Mouse (Mus musculus) G1E (cell line): ENCODE data around the gene Gm9837. TPM values are rescaled to one million over a fixed set of nuclear protein-coding genes. Genes with fewer than 3 reads are reported as not detected.
A peak's percentile ranks its signal among the peaks of the same experiment; 100 is the strongest.

Source experiments
- ATAC-seq: 2 replicates; pipeline ENCODE4 v1.8.0; 2016; ENCODE audit warnings: mild to moderate bottlenecking; ENCODE audit not compliant: insufficient number of reproducible peaks, poor library complexity, low FRiP score, severe bottlenecking; ENCODE audit errors: extremely low read depth
- DNase-seq: peaks from one replicate; pipeline ENCODE4 v3.0.0; 2012; ENCODE audit warnings: low spot score
- H3K27me3 ChIP-seq: 2 replicates; pipeline ENCODE4 v1.6.1; 2012; ENCODE audit warnings: mild to moderate bottlenecking, low read length, inconsistent platforms; ENCODE audit not compliant: insufficient read depth
- H3K36me3 ChIP-seq: replicated peaks from 2 replicates; pipeline ENCODE3; 2012; ENCODE audit warnings: mild to moderate bottlenecking, inconsistent platforms
- H3K4me1 ChIP-seq: 2 replicates; pipeline ENCODE4 v1.6.1; 2012; ENCODE audit warnings: low read depth, low read length, inconsistent platforms, mixed read lengths; ENCODE audit not compliant: insufficient read depth
- H3K4me3 ChIP-seq: 2 replicates; pipeline ENCODE4 v1.5.1; 2012; ENCODE audit warnings: low read depth, mild to moderate bottlenecking, inconsistent platforms, low read length, moderate library complexity, mixed read lengths
- H3K9me3 ChIP-seq: replicated peaks from 2 replicates; pipeline ENCODE4 v1.6.1; 2012; ENCODE audit warnings: inconsistent platforms
- CTCF ChIP-seq: IDR thresholded peaks from 2 replicates; pipeline ENCODE4 v1.5.1; 2012; ENCODE audit warnings: low read depth, low read length, inconsistent platforms, mixed read lengths
- GATA1 ChIP-seq: IDR thresholded peaks from 2 replicates; pipeline ENCODE4 v1.6.1; 2012; ENCODE audit warnings: borderline replicate concordance, low read length, inconsistent platforms, mixed read lengths
- GATA2 ChIP-seq: IDR thresholded peaks from 2 replicates; pipeline ENCODE4 v1.6.1; 2012; ENCODE audit warnings: low read depth, low read length, inconsistent platforms, borderline replicate concordance
- POLR2AphosphoS5 ChIP-seq: IDR thresholded peaks from 2 replicates; pipeline ENCODE4 v1.6.1; 2012; ENCODE audit warnings: low read depth, low read length, inconsistent platforms; ENCODE audit not compliant: insufficient replicate concordance
- TAL1 ChIP-seq: conservative IDR thresholded peaks from 2 replicates; pipeline ENCODE4 v1.6.1; 2012; ENCODE audit warnings: low read depth, low read length, inconsistent platforms, mixed read lengths
- polyA plus RNA-seq: library from polyadenylated mRNA; stranded (reverse); fragments of >175 nt; gene quantifications from 2 replicates; pipeline ENCODE4 v1.2.3, GENCODE M21; 2012
- total RNA-seq, 2 experiments: library from RNA; stranded (forward) in 1 of 2; stranded (reverse) in 1 of 2; fragments of 200-1000 nt in 1 of 2; fragments of >200 nt in 1 of 2; fragmentation: Nextera tagmentation in 1 of 2; gene quantifications; 2 replicates each; pipeline ENCODE4 v1.2.3; 2014 to 2017

Gene Gm9837
- total and polyA plus RNA-seq, 3 experiments, result 0.16 TPM; not detected in 2

DNA sequence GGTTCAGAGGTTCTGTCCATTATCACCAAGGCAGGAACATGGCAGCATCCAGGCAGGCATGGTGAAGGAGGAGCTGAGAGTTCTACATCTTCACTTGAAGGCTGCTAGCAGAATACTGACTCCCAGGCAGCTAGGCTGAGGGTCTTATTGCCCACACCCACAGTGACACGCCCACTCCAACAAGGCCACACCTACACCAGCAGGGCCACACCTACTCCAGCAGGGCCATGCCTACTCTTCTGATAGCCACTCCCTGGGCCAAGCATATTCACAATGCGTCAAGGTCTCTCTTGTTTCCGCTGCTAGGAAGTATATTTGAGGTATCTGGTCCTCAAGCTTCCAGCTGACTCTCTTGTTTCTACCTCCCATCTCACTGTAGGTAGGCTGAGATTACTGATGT lies 11.3 kb downstream of the Gm9837 start:
- peaks cover 8% of the 10 kb centered on the region for H3K9me3 ChIP-seq
- TF ChIP-seq TAL1 (no peak), GATA1 (no peak), POLR2AphosphoS5 (no peak), CTCF (no peak), GATA2 (no peak)
- peaks cover 63% of the 10 kb centered on the region for H3K27me3 ChIP-seq
- H3K4me1 ChIP-seq, result peaks cover 27% of the 10 kb centered on the region
- no peak for DNase-seq
- no peaks in the 10 kb centered on the region for H3K36me3 ChIP-seq
- H3K4me3 ChIP-seq, result no peak overlapping the region
- ATAC-seq, result no peak

DNA sequence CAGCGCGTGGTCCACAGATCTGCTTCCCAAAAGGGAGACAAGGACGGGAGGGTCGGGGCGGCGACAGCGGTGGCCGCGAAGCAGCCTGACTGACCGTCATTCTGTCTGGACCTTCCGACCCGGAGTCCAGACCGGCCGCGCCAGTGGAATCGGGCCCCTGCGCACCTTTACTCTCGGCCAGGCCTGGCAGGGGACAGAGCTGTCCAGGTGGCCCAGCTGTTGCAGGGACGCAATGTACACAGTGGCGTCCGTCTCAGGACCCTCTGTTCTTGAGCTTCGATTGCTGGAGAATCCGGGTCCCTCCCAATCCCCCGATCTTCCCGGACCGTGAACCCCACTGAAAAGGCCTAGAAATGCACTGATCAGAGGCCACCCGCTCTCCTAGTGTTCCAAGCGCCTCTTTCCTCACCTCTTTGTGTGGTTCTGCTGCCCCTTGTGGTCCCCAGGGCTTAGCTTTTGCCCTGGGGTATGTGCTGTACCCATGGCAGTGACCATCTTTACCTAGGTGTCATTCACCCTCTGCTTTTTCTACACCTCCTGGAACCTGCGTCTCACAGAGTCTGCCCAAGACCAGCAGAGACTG lies 12.8 kb downstream of the Gm9837 start:
- DNase-seq, result no peak
- no peaks in the 10 kb centered on the region; the same call in 1 of the 2 replicates for H3K9me3 ChIP-seq
- no peak for TF ChIP-seq GATA2
- TF ChIP-seq TAL1, result no peak
- TF ChIP-seq GATA1, result no peak
- TF ChIP-seq POLR2AphosphoS5, result no peak
- TF ChIP-seq CTCF, result no peak
- no peak for ATAC-seq
- peaks cover 23% of the 10 kb centered on the region for H3K4me1 ChIP-seq
- H3K36me3 ChIP-seq, result no peaks in the 10 kb centered on the region
- H3K4me3 ChIP-seq, result peak overlapping the region; percentile 65
- H3K27me3 ChIP-seq, result peaks cover 64% of the 10 kb centered on the region

DNA sequence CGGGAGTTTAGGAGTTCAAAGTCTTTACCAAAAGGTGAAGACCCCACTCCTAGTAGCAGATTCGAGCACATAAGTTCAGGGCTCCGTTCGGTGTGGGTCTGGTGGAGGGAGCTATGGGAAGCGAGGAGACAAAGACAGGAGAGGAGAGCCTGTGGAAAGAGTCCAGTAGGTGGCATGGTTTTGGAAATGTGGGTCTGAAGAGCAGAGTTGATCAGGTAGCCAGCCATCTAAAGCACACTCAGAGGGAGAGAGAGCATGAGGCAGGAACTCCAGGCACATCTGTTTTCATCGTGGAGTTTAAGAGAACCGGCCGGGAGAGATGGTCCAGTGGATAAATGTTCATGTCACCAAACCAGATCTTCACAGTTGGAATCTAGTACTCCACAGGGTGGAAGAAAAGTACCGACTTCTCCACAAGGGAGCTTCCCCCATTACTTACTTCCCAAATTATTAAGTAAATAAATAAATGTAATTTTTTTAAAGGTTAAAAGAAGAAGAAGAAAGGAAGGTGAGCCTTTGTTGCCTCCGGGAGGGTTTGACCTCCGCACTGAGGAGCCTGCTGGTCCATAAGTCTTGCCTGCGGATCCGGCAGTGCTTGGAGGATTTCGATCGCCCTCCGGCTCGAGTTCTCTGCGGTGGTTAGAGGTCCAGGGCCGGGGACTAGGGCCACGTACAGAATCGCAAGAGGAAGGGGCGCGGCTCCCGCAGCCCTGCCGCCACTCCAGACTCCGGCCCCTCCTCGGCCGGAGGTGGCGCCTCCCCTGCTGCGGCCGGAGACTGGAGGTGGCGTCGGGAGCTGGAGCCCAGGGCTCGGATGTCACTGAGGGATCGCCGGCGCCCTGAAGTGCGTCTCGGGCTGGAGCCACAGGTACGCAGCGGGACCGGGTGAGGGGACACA lies 13.6 kb downstream of the Gm9837 start, which contains the start of the genes Gm10447 and Shroom1:
TSS of gene Gm10447 (minus strand) at position 637 of the 898 bp plus-strand sequence.
TSS of gene Shroom1 (plus strand) at position 732 of the 898 bp plus-strand sequence.
- no peaks in the 10 kb centered on the region; the same call in 1 of the 2 replicates for H3K9me3 ChIP-seq
- H3K4me1 ChIP-seq, result peaks cover 18% of the 10 kb centered on the region
- H3K4me3 ChIP-seq, result peak within 1 kb of the TSS; percentile 65
- H3K27me3 ChIP-seq, result peaks cover 70% of the 10 kb centered on the region
- TF ChIP-seq TAL1, result no peak
- TF ChIP-seq POLR2AphosphoS5, result no peak
- TF ChIP-seq GATA1, result no peak
- no peak for TF ChIP-seq GATA2
- no peak for TF ChIP-seq CTCF
- ATAC-seq, result no peak
- no peak for DNase-seq
- H3K36me3 ChIP-seq, result no peaks in the 10 kb centered on the region

DNA sequence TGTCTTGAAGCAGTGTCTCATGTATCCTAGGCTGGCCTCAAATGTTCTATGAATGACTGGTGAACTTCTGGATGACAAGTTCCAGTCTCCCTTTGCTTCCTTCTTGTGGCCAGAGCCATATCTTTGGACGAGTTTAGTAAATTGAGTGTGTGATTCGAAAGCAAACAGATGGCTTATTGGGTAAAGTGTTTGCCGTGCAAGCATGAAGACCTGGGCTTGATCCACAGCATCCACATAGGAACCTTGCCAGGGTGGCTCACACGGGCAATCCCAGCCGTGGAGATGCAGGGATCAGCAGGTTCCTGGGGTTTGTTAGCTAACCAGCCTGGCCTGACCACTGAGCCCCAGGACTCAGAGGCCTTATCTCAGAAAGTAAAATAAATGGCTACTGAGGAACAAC lies 17.2 kb downstream of the Gm9837 start:
- no peak for ATAC-seq
- Histone ChIP-seq H3K4me1 (peaks cover 13% of the 10 kb centered on the region), H3K27me3 (peaks cover 79% of the 10 kb centered on the region)

DNA sequence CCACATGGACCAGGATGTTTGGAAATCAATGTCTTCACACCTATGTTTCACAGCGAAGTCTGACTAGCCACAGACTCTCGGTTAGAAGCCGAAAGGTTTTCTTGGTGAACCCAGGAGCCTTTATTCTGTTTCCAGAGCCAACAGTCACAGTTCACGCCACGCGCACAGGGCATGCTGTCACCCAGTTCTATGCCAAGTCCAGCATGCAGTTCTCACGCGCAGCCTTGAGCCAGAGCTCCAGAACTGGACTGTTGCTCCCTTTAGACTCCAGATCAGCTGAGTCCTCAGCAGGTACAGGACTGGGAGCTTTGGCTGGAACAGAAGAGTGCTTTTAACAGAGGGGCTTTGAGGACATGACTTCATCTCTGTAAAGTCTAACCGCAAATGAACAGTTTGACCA lies 17.9 kb downstream of the Gm9837 start:
- H3K27me3 ChIP-seq, result peaks cover 73% of the 10 kb centered on the region
- H3K9me3 ChIP-seq, result no peaks in the 10 kb centered on the region; the same call in 1 of the 2 replicates
- peaks cover 12% of the 10 kb centered on the region for H3K4me1 ChIP-seq
- H3K4me3 ChIP-seq, result no peak overlapping the region
- no peak for DNase-seq
- ATAC-seq, result no peak
- no peaks in the 10 kb centered on the region for H3K36me3 ChIP-seq
- no peak for TF ChIP-seq TAL1
- no peak for TF ChIP-seq POLR2AphosphoS5
- TF ChIP-seq GATA2, result no peak
- TF ChIP-seq CTCF, result no peak
- TF ChIP-seq GATA1, result no peak

More for the DNA sequence above, 17.2 kb downstream of the Gm9837 start:
- H3K4me3 ChIP-seq, result no peak overlapping the region
- TF ChIP-seq CTCF (no peak), POLR2AphosphoS5 (no peak), TAL1 (no peak), GATA1 (no peak), GATA2 (no peak)
- DNase-seq, result no peak
- no peaks in the 10 kb centered on the region for H3K36me3 ChIP-seq
- H3K9me3 ChIP-seq, result no peaks in the 10 kb centered on the region; the same call in 1 of the 2 replicates

DNA sequence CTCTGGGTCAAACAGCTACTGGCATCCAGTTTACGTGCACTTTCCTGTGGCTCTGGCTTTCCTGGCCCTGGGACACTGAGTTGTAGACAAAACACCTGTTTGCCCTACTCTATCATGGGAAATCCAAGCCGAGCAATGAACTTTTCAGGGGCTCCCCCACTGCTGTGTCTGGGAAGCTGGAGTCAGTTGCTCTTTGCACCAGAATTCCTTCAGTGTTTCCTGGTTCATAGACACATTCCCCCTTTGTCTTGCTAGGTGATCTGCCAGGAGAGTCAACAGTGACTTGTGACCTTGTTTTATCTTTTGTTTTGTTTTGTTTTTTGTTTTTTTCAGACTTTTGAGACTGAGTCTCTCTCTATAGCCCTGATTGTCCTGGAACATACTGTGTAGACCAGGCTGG lies 18.9 kb downstream of the Gm9837 start:
- DNase-seq, result no peak
- Histone ChIP-seq H3K4me1 (peaks cover 3% of the 10 kb centered on the region; the same call in 1 of the 2 replicates), H3K27me3 (peaks cover 63% of the 10 kb centered on the region), H3K4me3 (no peak overlapping the region), H3K36me3 (no peaks in the 10 kb centered on the region), H3K9me3 (no peaks in the 10 kb centered on the region)
- TF ChIP-seq GATA2 (no peak), GATA1 (no peak), POLR2AphosphoS5 (no peak)
- no peak for ATAC-seq
